Mouse (Mus musculus): ENCODE measurements around the gene Gm20696.

- no peak for TF ChIP-seq CTCF (IDR thresholded peaks at IDR 0.05; ENCODE audit: control insufficient read depth, insufficient read depth, low read length)
- no peak for TF ChIP-seq POLR2A (IDR thresholded peaks at IDR 0.05; ENCODE audit: borderline replicate concordance, control insufficient read depth, low read depth, low read length)
Measured at GRCm38 (mm10) chr6:99284019-99284418, 382.6 kb downstream of the Gm20696 start.
